Comparison of ENCODE assay signal across 8 mouse cellular contexts in the genomic region with DNA sequence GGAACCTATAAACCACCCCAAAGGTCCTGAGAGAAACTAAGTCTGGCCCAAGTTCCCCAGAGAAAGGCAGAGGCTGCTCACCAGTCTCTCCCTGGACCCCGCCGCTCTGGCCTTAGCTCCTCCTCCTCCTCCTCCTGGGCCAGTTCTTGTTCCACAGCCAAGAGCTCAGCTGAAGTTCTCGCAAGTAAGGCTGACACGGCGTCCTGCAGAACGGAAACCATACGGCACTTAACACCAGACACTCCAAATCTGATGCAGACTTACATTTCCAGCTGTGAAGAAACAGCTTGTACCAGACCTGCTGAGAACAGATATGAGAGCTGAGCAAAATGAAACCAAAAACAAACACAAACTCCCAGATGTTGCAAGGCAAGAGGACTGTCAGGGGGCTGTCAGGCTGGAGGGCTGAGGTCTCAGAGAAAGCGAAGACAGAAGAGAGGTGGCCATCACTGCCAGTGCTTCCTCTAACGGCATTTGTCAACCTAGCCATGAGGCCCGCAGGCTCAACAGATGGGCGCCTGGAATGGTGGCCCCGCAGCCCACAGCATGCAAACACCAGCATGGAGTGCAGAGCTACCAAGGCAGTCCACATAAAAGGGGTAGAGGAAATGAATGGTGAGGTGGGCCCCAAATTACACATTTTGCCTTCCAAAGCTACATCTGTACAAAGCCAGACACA. TPM values are rescaled to one million over a fixed set of nuclear protein-coding genes. Genes with fewer than 3 reads are reported as not detected.
A peak's percentile ranks its signal among the peaks of the same experiment; 100 is the strongest.
DNase-seq lines count a peak whose midpoint lies in the region; ATAC-seq and TF ChIP-seq lines count a peak whose summit lies in the region.

No protein-coding gene starts in this region.

- no peaks in the 10 kb centered on the region for H3K27me3 ChIP-seq in heart, postnatal 0 days (ENCODE audit: control insufficient read depth, insufficient read depth, low read length)
- no peaks in the 10 kb centered on the region for H3K27me3 ChIP-seq in limb, embryonic 15.5 days
- H3K27me3 ChIP-seq in forebrain, embryonic 14.5 days (replicated peaks; ENCODE audit: control insufficient read depth, insufficient read depth, low read length) = no peaks in the 10 kb centered on the region

- peaks cover 7% of the 10 kb centered on the region; the same call in 1 of the 2 replicates for H3K4me1 ChIP-seq in heart, postnatal 0 days (ENCODE audit: control insufficient read depth, insufficient read depth)
- H3K4me1 ChIP-seq in limb, embryonic 15.5 days = peaks cover 24% of the 10 kb centered on the region
- no peaks in the 10 kb centered on the region for H3K4me1 ChIP-seq in forebrain, embryonic 14.5 days (ENCODE audit: control insufficient read depth, insufficient read depth, low read length)

- ATAC-seq in CD4-positive, CD25-positive, alpha-beta regulatory T cell, adult 4 months = no peak
- peak; percentile 78 for ATAC-seq in heart, postnatal 0 days (ENCODE audit: insufficient read depth, low read depth)
- ATAC-seq in limb, embryonic 15.5 days (ENCODE audit: insufficient number of reproducible peaks, low FRiP score, low TSS enrichment, low read depth) = peak; percentile 41
- no peak for ATAC-seq in forebrain, embryonic 14.5 days

- no peak for TF ChIP-seq CTCF in heart, postnatal 0 days (IDR thresholded peaks at IDR 0.05; ENCODE audit: low read depth)

- no peak for TF ChIP-seq EP300 in heart, postnatal 0 days (IDR thresholded peaks at IDR 0.05; ENCODE audit: low read depth)

- peak; percentile 20 for DNase-seq in CD4-positive, CD25-positive, alpha-beta regulatory T cell, adult 2 months (ENCODE audit: low read depth, low spot score)
- DNase-seq in ovary, adult 18-20 months (ENCODE audit: low spot score) = peak; percentile 20
- no peak for DNase-seq in ovary, postnatal 36 days (ENCODE audit: low spot score)
- DNase-seq in heart, postnatal 0 days (ENCODE audit: low spot score) = peak; percentile 68
- peak; percentile 5 to 21 for DNase-seq in natural killer cell, adult 2 months (ENCODE audit: low spot score in 2 of 2)
- DNase-seq in forebrain, embryonic 14.5 days (ENCODE audit: low spot score) = no peak

- peak overlapping the region; percentile 9 for H3K4me3 ChIP-seq in heart, postnatal 0 days (ENCODE audit: low read depth, low read length)
- peak overlapping the region; percentile 25 for H3K4me3 ChIP-seq in limb, embryonic 15.5 days
- H3K4me3 ChIP-seq in forebrain, embryonic 14.5 days (ENCODE audit: low read depth, low read length) = no peak overlapping the region

- WGBS in heart, postnatal 0 days = 40% methylated on average over 12 of the region's 12 CpGs
- WGBS in limb, embryonic 15.5 days = 21% methylated on average over 12 of the region's 12 CpGs
- 79% methylated on average over 12 of the region's 12 CpGs for WGBS in forebrain, embryonic 14.5 days

- H3K9me3 ChIP-seq in heart, postnatal 0 days (replicated peaks; ENCODE audit: control insufficient read depth, low read length) = no peaks in the 10 kb centered on the region
- H3K9me3 ChIP-seq in limb, embryonic 15.5 days = no peaks in the 10 kb centered on the region
- H3K9me3 ChIP-seq in forebrain, embryonic 14.5 days (replicated peaks; ENCODE audit: control insufficient read depth, low read length) = no peaks in the 10 kb centered on the region

- H3K4me2 ChIP-seq in heart, postnatal 0 days (ENCODE audit: low read depth, low read length) = peak overlapping the region; percentile 47
- peak overlapping the region; percentile 39 for H3K4me2 ChIP-seq in limb, embryonic 15.5 days
- H3K4me2 ChIP-seq in forebrain, embryonic 14.5 days (ENCODE audit: low read length) = no peak overlapping the region

- H3K9ac ChIP-seq in heart, postnatal 0 days (replicated peaks; ENCODE audit: low read depth, low read length) = 0 out of 2 replicates have a peak overlapping the region, but pooled peaks have one; percentile 14
- H3K9ac ChIP-seq in limb, embryonic 15.5 days = no peak overlapping the region
- H3K9ac ChIP-seq in forebrain, embryonic 14.5 days (ENCODE audit: low read length) = no peak overlapping the region

- H3K36me3 ChIP-seq in heart, postnatal 0 days (replicated peaks; ENCODE audit: control insufficient read depth, insufficient read depth, low read length) = peaks cover 63% of the 10 kb centered on the region
- peaks cover 48% of the 10 kb centered on the region for H3K36me3 ChIP-seq in limb, embryonic 15.5 days
- 0 out of 2 replicates have a peak, but pooled peaks cover 11% of the 10 kb centered on the region for H3K36me3 ChIP-seq in forebrain, embryonic 14.5 days (ENCODE audit: control insufficient read depth, insufficient read depth, low read length)

- peak overlapping the region; percentile 61 for H3K27ac ChIP-seq in heart, postnatal 0 days (ENCODE audit: low read depth)
- H3K27ac ChIP-seq in limb, embryonic 15.5 days = peak overlapping the region; percentile 85
- H3K27ac ChIP-seq in forebrain, embryonic 14.5 days (ENCODE audit: low read depth, low read length) = no peak overlapping the region

RNA-seq across cellular contexts. Expression of gene Cldn22, which starts 27.7 kb away (rescaled TPM):
- not detected for polyA plus RNA-seq in CD4-positive, CD25-positive, alpha-beta regulatory T cell, adult 4 months (2017; shearing (Covaris generic))
- not detected in 2 replicates for total RNA-seq in heart, postnatal 0 days (2014; rRNA removed; ENCODE audit: low replicate concordance)
- polyA plus RNA-seq in heart, postnatal 0 days (2015; fragmentation: Nextera tagmentation; extraction: Ambion mirVana) = not detected in 2 replicates
- not detected in 2 replicates for polyA plus RNA-seq in limb, embryonic 15.5 days (2015; fragmentation: Nextera tagmentation; extraction: Ambion mirVana)
- polyA plus RNA-seq in forebrain, embryonic 14.5 days (2014; fragmentation: Nextera tagmentation; extraction: Ambion mirVana) = not detected in 2 replicates

RNA-seq across cellular contexts. Expression of gene Cldn24, which starts 30.0 kb away (rescaled TPM):
- not detected for polyA plus RNA-seq in CD4-positive, CD25-positive, alpha-beta regulatory T cell, adult 4 months (2017; shearing (Covaris generic))
- total RNA-seq in heart, postnatal 0 days (2014; rRNA removed; ENCODE audit: low replicate concordance) = not detected in 2 replicates
- not detected in 2 replicates for polyA plus RNA-seq in heart, postnatal 0 days (2015; fragmentation: Nextera tagmentation; extraction: Ambion mirVana)
- not detected in 2 replicates for polyA plus RNA-seq in limb, embryonic 15.5 days (2015; fragmentation: Nextera tagmentation; extraction: Ambion mirVana)
- polyA plus RNA-seq in forebrain, embryonic 14.5 days (2014; fragmentation: Nextera tagmentation; extraction: Ambion mirVana) = not detected in 2 replicates

Comparison
In these comparisons a context has a peak if more than half of its experiments do, and no peak if none do; other contexts are left out.
1. DNase-seq: peak in CD4-positive, CD25-positive, alpha-beta regulatory T cell, adult 2 months (single experiment), ovary, adult 18-20 months (single experiment), heart, postnatal 0 days (single experiment) and natural killer cell, adult 2 months (2 of 2); none in ovary, postnatal 36 days (single experiment) and forebrain, embryonic 14.5 days (single experiment).
2. ATAC-seq: peak in heart, postnatal 0 days (single experiment) and limb, embryonic 15.5 days (single experiment); none in CD4-positive, CD25-positive, alpha-beta regulatory T cell, adult 4 months (single experiment) and forebrain, embryonic 14.5 days (single experiment).